Mouse (Mus musculus): ENCODE measurements around the gene Anp32a. TPM values are rescaled to one million over a fixed set of nuclear protein-coding genes. Genes with fewer than 3 reads are reported as not detected.

Anp32a gene
- total RNA-seq, 4 experiments from 2014 or later: 280 to 364 (median 327) TPM

DNA sequence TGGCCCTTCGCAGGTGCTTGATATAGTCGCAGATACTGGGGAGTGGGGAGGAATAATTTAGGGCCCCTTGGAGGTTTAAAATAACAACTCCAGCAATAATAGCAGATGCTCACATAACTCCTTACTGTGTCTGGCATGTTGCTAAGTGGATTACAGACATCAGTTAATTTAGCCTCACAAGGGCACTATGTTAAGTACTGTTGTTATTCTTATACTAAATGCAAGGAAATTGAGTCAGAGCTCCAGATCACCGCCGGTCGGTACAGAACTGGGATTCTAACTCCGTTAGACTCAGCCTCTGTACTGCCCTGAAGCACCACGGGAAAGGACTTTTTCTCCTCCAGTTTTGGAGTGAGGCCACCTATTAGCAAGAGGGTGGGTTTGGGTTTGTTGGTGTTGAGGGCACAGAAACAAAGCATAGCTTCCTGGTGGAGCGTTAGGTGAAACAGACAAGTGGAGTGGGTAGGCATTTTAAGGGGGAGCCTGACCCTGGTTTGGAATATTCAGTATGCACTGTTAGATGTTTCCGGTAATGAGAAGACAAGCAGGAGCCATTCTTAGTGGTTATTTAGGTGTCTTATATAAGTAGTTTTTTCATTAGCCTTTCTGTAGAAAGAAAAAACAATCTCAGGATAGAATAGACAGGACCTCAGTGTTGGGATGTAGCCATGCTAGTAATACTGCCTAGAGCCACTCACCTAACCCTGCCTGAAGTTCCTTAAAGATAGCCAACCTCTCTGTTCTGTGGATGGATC lies 4.7 kb downstream of the Anp32a start:
- no peak for DNase-seq (ENCODE audit: low spot score in 2 of 2)

- no peak for DNase-seq (ENCODE audit: low spot score in 2 of 2)
These were observed 5.2 kb downstream of the Anp32a start for GRCm38 (mm10) chr9:62346388-62346679.

GRCm38 (mm10) chr9:62347201-62347600 lies 6.1 kb downstream of the Anp32a start:
- no peak for DNase-seq (ENCODE audit: low spot score in 2 of 2)

GRCm38 (mm10) chr9:62348050-62348449 lies 7.0 kb downstream of the Anp32a start:
- DNase-seq (ENCODE audit: low spot score in 2 of 2): no peak

GRCm38 (mm10) chr9:62348467-62348985 lies 7.4 kb downstream of the Anp32a start:
- no peak for DNase-seq (ENCODE audit: low spot score in 2 of 2)

DNA sequence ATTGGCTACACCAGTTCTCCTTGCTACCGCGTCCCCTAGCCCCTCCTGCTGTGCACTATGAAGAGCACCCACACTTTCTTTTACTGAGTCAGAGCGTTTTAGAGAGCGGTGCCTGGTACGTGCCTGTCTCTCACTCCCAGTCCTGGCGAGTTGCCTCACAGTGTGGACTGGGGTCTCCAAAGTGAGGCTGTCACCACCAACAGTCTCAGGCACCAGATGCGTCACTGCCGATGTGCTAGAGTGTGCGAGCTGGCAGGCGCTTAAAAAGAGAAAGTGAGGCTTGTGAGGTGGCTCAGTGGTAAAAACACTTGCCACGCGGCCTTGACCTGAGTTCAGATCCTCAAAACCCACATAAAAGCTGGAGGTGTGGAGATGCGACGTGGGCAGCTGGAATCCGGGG lies 8.2 kb downstream of the Anp32a start:
- peak in 1 of 2 experiments; percentile 23 for DNase-seq (ENCODE audit: low spot score in 2 of 2)

DNA sequence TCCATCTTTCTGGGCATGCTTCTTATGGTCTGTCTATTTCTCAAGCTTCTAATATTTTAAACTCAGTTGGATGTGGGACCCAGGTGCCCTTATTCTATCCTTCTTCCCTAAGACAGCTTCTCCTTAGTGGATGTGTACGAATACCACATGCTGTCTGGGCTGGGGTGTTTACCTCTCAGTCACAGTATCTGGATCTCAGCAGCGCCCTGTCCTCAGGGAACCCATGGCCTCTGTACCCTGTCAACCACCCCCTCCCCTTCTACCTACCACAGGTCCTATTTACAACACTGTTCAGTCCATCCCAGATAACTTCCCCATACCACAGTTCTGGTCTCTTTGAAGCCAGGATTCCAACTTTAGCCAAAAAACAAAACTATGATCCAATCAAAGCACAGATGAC lies 9.6 kb downstream of the Anp32a start:
- no peak for DNase-seq (ENCODE audit: low spot score in 2 of 2)

DNA sequence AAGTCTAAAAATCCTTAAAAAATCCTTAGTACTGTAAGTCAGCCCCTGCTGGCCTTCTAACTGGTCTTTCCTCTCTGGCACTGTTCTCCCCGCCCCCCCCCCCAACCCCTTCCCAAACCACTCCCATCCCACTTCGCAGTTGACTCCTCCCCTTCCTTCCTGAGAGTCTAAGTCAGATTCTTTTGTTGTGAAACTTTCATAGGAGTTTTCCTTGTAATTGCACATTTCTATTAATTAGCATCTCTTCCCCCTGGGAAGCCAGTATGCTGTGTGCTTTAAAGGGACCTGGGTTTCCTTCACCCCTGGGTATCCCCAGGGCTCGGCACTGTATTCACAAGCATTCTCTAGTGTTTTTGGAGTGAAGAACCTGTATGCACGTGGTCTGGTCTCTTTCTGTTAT lies 10.1 kb downstream of the Anp32a start:
- DNase-seq (ENCODE audit: low spot score in 2 of 2): no peak

GRCm38 (mm10) chr9:62353784-62354183 lies 12.7 kb downstream of the Anp32a start:
- DNase-seq (ENCODE audit: low spot score in 2 of 2): no peak

DNA sequence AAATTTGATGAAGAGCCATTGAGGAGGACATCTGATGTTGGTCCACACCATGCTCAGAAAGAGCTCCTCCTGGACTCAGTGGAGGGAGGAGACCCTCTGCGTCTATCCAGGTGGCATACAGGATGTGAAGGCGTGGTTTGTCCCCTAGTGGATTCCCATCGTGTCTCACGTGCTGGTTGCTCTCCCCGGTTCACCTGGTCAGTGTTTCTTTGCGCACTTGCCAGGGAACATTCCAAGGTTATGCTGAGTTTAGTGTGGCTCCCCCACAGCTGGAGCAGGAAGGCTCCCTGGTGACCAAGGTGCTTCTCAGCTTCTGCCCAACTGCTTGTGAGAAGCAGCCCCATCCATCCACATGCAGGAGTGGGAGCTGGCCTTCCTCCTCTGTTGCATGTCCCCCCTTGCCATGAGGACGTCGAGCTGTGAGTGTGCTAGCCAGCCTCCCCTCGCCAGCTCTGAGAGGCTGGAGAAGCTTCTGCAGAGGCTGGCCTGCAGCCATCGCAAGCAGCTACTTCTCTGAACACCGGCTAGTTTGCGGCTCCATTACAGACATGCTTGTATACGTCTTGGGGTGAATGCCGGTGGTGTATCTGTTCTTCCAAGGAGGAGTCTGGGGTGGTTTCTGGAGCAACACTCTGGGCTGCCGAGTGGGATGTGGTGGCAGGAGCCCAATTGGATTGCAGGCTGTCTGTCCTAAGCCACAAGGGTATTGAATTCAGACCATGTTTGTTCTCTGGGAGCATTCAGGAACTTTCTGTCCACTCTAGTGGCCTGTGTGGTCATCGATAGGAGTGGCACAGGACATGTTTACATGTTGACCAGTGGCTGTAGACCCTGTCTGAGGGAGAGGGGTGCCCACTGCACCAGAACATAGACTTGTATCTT lies 14.0 kb downstream of the Anp32a start:
- no peak for DNase-seq (ENCODE audit: low spot score in 2 of 2)

DNA sequence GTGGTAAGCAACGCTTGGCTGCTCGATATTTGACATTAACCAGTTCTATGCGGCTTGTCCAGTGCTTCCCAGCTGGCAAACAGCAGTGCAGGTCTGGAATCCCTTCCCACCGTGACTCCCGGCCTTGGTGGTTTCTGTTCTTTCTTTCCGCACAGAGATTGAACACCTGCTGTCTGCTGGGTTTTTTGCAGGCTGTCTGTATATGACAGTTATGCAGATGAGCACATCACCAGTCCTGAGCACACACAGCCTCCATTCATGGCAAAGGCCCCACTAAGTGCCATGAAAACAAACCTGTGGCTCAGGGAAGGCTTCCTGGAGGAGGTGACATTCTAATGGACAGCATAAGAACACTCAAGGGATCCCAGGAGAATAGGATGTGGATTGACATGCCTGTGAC lies 14.7 kb downstream of the Anp32a start:
- DNase-seq (ENCODE audit: low spot score in 2 of 2): no peak

DNA sequence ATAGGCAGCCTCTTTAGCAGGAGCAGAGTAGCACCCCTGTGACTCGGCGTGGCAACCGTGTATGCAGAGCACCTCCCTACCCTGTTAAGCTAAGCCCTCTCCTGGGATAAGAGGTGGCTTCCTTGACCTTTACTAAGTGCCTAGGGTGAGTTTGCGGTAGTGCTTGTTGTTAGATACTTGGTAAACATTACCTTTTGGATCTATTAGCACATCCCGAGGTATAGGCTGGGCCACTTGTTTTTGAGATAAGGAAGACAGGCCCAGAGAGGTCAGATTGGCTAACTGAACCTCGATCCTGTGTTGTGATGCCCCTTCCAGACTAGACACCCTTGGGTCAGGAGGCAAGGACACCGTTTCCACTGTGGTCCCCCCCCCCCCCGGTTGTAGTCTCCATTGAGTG lies 16.5 kb downstream of the Anp32a start:
- no peak for DNase-seq (ENCODE audit: low spot score in 2 of 2)

GRCm38 (mm10) chr9:62358851-62359250 lies 17.8 kb downstream of the Anp32a start:
- DNase-seq (ENCODE audit: low spot score in 2 of 2): no peak

- DNase-seq (ENCODE audit: low spot score in 2 of 2): no peak
These were observed 19.8 kb downstream of the Anp32a start for GRCm38 (mm10) chr9:62360889-62361288.

GRCm38 (mm10) chr9:62362835-62363385 lies 21.8 kb downstream of the Anp32a start:
- DNase-seq (ENCODE audit: low spot score in 2 of 2): no peak

DNA sequence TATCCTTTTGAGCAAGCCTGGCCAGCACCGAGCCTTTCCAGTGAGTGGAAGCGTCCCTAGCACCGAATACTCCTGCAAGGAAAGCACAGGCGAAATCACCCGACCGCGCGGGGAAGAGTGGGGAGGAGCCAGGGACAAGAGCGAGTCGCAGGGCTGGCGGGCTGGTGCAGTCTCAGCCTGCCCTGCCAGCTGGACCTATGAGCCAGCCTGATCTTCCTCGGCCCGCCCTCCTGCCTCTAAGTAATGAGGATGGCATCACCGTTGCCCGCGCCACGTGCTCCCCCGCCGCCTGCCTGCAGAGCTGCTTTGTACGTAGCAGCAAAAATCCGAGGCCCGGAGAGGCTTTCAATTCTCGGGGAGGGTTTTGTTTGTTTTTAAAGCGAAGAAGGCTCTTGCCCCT lies 22.5 kb downstream of the Anp32a start:
- DNase-seq (ENCODE audit: low spot score in 2 of 2): peak; percentile 65 to 94

GRCm38 (mm10) chr9:62364216-62364615 lies 23.1 kb downstream of the Anp32a start:
- no peak for DNase-seq (ENCODE audit: low spot score in 2 of 2)

- no peak for DNase-seq (ENCODE audit: low spot score in 2 of 2)
These were observed 23.7 kb downstream of the Anp32a start for GRCm38 (mm10) chr9:62364831-62365230.

- no peak for DNase-seq (ENCODE audit: low spot score in 2 of 2)
These were observed 24.4 kb downstream of the Anp32a start for GRCm38 (mm10) chr9:62365326-62366080.

- no peak for DNase-seq (ENCODE audit: low spot score in 2 of 2)
These were observed 25.7 kb downstream of the Anp32a start for GRCm38 (mm10) chr9:62366478-62367458.

Measured in left cerebral cortex, adult 8-10 months (tissue).